Mouse (Mus musculus): ENCODE measurements at regions not wholly inside any gene's neighbourhood (a gene's known extent, or its start where the extent isn't known, plus 50 kb on each side); places are given as distances from the start of the nearest gene placed in this dataset.

GRCm38 (mm10) chr5:64663766-64664165 lies 139.4 kb upstream of the Klf3 start:
- no peak for DNase-seq

- no peak for DNase-seq
Measured at GRCm38 (mm10) chr5:64665064-64665463, 138.1 kb upstream of the Klf3 start.

- no peak for DNase-seq
Measured at GRCm38 (mm10) chr5:64666256-64666655, 136.9 kb upstream of the Klf3 start.

- DNase-seq, result no peak
Measured at GRCm38 (mm10) chr5:64667053-64667452, 136.1 kb upstream of the Klf3 start.

- DNase-seq, result no peak
Measured at GRCm38 (mm10) chr5:64673861-64674260, 129.3 kb upstream of the Klf3 start.

DNA sequence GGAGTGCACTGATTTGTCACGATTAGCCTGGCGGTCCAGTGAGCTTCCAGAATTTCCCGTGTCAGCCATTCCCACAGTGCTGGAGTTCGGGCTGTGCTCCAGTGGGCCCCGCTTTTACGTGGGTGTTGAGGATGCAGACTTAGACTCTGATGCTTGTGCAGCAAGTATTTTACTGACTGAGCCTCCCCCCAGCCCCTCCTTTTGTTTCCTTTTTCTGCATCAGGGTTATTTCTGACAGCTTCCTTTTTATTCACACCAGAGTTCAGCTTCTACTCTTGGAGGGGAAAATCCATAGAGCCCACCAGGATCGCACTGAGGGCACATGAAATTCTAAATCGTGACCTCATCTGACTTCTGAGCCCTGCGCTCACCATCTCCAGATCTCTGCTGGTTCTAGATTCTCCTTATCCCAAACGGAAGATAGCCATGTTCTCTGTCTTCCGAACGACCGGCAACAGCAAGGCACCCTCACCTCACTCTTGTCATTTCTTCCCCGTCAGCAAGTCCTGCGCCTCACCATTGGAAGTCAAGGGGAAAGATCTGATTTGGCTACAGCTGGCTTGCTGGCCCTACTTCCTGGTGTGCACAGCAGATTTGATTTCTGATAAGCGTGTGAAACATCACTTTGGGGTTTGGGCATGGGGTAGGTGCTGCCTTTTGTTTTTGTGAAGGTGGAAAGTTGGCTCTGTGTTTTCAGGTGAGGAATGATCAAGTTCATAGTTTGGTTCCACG lies 126.8 kb upstream of the Klf3 start:
- DNase-seq, result no peak

GRCm38 (mm10) chr5:64676946-64677588 lies 126.1 kb upstream of the Klf3 start:
- DNase-seq, result no peak

GRCm38 (mm10) chr5:64678706-64679105 lies 124.5 kb upstream of the Klf3 start:
- DNase-seq, result no peak

- DNase-seq, result no peak
Measured at GRCm38 (mm10) chr5:64679996-64680625, 123.1 kb upstream of the Klf3 start.

GRCm38 (mm10) chr5:64681161-64681560 lies 122.0 kb upstream of the Klf3 start:
- no peak for DNase-seq

- peak in 1 of 2 experiments; percentile 16 for DNase-seq
Measured at GRCm38 (mm10) chr5:64682326-64682845, 120.8 kb upstream of the Klf3 start.

- no peak for DNase-seq
Measured at GRCm38 (mm10) chr5:64683419-64683818, 119.8 kb upstream of the Klf3 start.

DNA sequence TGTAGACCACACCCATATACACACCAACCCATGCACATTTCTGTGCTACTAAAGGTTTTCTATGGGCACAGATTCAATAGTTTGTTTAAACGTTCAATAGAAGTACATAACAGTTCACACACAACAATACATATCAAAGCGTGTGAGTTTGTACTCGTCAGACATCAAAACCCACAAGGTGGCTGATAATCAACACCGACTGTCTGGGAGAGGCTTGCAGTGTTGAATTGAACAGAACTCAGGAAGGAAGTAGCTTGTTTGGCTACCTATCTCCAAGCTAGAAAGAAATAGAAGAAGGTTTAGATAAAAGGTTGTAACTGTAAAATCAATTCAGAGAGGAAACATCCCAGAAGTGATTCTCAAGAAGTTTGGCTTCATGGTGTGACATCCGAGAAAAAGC lies 118.9 kb upstream of the Klf3 start:
- no peak for DNase-seq

- DNase-seq, result no peak
Measured at GRCm38 (mm10) chr5:64690148-64690547, 113.0 kb upstream of the Klf3 start.

DNA sequence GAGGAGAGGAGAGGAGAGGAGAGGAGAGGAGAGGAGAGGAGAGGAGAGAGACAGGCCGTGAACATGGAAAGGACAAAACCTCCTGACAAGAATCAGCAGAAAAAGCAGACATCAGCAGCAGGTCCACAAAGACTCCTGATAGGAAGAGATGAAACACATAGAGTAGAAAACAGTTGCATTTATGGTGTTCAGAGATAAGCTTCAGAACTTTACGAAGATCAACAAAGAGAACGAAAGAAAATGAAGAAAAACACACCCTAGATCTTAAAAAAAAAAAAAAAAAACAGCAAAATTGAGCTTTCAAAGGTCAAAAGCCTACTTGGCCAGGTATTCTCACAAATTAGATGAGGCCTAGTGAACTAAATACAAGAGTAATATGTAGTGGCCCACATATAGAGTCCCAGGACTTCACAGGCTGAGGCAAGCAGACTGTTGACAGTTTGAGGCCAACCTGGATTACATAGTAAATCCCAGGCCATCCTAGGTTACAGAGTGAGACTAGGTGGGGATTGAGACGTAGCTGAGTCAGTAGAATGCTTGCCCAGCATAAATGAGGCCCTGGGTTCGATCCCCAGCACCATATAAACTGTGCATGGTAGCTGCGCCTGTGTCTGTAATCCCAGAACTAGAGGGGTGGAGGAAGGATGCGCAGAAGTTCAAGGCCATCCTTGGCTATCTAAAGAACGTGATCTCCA lies 111.6 kb upstream of the Klf3 start:
- DNase-seq, result no peak

DNA sequence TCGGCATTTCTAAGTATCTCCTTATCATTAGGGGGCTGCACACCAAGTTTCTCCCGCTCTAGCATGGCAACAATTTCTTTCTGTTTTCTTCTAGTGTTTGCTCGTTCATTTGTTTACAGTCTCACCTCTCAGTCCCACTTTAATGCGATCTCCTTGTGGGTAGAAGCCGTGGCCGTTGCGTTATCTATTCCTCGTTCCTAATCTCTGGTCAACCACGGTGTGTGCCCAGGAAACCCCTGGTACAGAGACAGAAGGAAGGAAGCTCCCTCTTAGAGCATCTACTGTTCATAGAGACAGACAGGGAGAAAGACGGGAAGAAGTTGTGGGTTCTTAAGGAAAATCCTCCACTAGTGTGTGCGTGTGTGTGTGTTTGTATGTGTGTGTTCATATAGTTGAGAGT lies 110.9 kb upstream of the Klf3 start:
- DNase-seq, result no peak

DNA sequence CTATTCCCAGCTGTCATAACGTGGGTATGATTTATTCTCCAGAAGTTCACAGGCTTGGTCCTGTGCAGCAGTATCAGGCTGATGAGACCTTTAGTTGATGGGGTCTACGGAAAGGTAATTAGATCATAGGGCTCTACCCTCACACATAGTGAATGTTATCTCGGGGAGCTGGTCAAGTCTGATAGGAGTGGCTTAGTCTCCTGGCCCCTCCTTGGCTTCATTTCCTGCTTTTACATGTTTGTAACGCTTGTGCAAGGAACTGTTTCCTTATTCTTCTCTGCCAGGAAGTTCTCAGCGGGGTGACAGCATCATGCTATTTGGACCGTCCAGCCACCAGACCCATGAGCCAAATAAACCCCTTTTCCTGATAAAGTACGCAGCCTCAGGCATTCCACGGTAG lies 109.6 kb upstream of the Klf3 start:
- no peak for DNase-seq

DNA sequence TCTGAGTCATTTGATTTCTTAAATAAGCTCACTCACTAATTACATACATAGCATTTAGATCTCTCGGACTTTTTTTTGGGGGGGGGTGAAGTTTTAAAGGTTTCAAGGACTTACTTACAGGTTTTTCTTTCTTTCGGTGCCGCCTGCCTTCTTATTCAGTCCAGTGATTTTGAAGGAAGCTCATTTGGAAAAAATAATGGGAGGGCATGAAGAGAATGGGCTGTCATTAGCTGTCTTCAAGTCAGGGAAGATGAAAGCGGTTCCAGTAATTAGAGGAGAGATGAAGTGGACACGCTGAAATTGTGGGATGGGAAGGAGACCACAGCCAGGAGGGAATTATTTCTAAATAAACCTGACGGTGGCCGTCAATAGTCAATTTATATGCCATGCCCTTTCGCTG lies 108.6 kb upstream of the Klf3 start:
- DNase-seq, result no peak

GRCm38 (mm10) chr5:64696099-64696498 lies 107.1 kb upstream of the Klf3 start:
- DNase-seq, result peak; percentile 25 to 41

DNA sequence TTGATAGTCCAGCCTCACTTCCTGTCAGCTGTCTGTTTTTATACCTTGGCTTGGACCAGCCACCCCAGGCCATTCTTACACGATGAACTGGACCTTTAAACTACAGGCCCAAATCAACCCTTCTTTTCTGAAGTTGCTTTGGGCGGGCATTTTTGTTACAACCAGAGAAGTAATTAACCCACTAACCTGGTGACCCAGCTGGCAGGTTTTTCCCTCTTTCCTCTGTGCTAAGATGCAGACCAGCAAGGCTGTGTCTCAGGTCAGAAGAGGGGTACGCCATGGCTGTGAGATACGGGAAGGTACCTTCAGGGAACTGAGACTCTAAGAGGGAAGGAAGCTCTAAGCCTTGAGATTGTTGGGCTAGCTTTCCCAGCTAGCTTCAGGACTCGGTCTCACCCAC lies 105.7 kb upstream of the Klf3 start:
- no peak for DNase-seq

- no peak for DNase-seq
Measured at GRCm38 (mm10) chr5:64698458-64699116, 104.6 kb upstream of the Klf3 start.

- DNase-seq, result no peak
Measured at GRCm38 (mm10) chr5:64700030-64700429, 103.2 kb upstream of the Klf3 start.
